Mouse (Mus musculus): Measurements from ENCODE around the gene Crb2. TPM values are rescaled to one million over a fixed set of nuclear protein-coding genes. Genes with fewer than 3 reads are reported as not detected.
A peak's percentile ranks its signal among the peaks of the same experiment; 100 is the strongest.

The Crb2 gene
- total RNA-seq, 2 experiments from 2014 or later: not detected

- ATAC-seq (replicated peaks; ENCODE audit: poor library complexity): no peak
These were observed 21.0 kb downstream of the Crb2 start for GRCm38 (mm10) chr2:37797046-37797445.

DNA sequence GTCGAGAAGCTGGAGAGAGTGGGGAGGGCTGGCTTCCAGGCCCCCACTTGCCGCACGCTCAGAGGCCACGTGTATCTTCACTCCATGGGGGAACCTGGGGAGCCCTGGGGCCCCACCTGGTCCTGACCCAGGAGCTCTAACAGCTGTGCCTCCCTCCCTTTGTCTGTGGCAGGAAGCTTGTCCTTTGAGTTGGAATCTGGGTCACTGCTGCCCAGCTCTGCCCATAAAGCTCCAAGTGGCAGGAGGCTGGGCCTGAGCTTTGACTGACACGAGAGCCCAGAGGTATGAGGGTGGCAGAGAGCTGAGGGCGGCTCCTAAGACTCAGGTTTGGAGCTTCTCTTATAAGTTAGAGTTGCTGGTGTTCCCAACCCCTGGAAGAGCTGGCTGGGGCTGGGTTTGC lies 23.1 kb downstream of the Crb2 start:
- ATAC-seq (replicated peaks; ENCODE audit: poor library complexity): no peak

- ATAC-seq (replicated peaks; ENCODE audit: poor library complexity): no peak
These were observed 25.6 kb downstream of the Crb2 start for GRCm38 (mm10) chr2:37801687-37802086.

- peak; percentile 98 for ATAC-seq (replicated peaks; ENCODE audit: poor library complexity)
These were observed 26.7 kb downstream of the Crb2 start for GRCm38 (mm10) chr2:37802610-37803212.

GRCm38 (mm10) chr2:37811682-37812081 lies 35.6 kb downstream of the Crb2 start:
- ATAC-seq (replicated peaks; ENCODE audit: poor library complexity): no peak

- no peak for ATAC-seq (replicated peaks; ENCODE audit: poor library complexity)
These were observed 36.4 kb downstream of the Crb2 start for GRCm38 (mm10) chr2:37812401-37812800.

- no peak for ATAC-seq (replicated peaks; ENCODE audit: poor library complexity)
These were observed 38.8 kb downstream of the Crb2 start for GRCm38 (mm10) chr2:37814820-37815361.

- peak; percentile 88 for ATAC-seq (replicated peaks; ENCODE audit: poor library complexity)
These were observed 39.6 kb downstream of the Crb2 start for GRCm38 (mm10) chr2:37815676-37816075.

GRCm38 (mm10) chr2:37818761-37819525 lies 42.9 kb downstream of the Crb2 start:
- no peak for ATAC-seq (replicated peaks; ENCODE audit: poor library complexity)

- no peak for ATAC-seq (replicated peaks; ENCODE audit: poor library complexity)
These were observed 43.6 kb downstream of the Crb2 start for GRCm38 (mm10) chr2:37819526-37820152.

GRCm38 (mm10) chr2:37822122-37822521 lies 46.1 kb downstream of the Crb2 start:
- ATAC-seq (replicated peaks; ENCODE audit: poor library complexity): no peak

GRCm38 (mm10) chr2:37823826-37824225 lies 47.8 kb downstream of the Crb2 start:
- ATAC-seq (replicated peaks; ENCODE audit: poor library complexity): no peak

DNA sequence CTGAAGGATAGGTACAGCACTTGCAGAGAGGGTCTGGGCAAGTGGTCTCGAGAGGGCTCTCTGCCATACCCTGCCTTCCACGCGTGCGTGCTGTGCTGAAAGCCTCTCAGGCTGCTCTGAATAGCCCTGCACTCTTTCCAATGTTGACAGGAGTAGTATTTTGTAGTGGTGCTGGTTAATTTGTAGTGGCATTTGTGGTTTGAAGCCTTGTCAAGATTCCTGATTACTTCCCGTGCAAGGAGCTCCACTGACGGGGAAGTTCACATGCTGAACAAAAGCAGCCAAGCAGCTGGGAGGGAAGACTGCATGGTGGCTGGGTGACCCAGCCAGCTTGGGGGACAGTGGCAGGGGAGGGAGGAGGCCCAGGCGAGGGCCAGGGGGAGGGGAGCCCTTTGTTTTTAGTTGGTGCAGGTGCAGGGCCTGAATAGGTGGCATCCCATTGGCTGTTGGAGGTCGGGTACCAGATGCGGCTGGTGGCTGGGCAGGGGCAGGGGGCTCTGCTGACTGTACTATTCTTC lies 53.8 kb downstream of the Crb2 start:
- no peak for ATAC-seq (replicated peaks; ENCODE audit: poor library complexity)

- ATAC-seq (replicated peaks; ENCODE audit: poor library complexity): no peak
These were observed 56.2 kb downstream of the Crb2 start for GRCm38 (mm10) chr2:37832253-37832652.

GRCm38 (mm10) chr2:37836926-37837325 lies 60.9 kb downstream of the Crb2 start:
- no peak for ATAC-seq (replicated peaks; ENCODE audit: poor library complexity)

GRCm38 (mm10) chr2:37837542-37837941 lies 61.5 kb downstream of the Crb2 start:
- no peak for ATAC-seq (replicated peaks; ENCODE audit: poor library complexity)

DNA sequence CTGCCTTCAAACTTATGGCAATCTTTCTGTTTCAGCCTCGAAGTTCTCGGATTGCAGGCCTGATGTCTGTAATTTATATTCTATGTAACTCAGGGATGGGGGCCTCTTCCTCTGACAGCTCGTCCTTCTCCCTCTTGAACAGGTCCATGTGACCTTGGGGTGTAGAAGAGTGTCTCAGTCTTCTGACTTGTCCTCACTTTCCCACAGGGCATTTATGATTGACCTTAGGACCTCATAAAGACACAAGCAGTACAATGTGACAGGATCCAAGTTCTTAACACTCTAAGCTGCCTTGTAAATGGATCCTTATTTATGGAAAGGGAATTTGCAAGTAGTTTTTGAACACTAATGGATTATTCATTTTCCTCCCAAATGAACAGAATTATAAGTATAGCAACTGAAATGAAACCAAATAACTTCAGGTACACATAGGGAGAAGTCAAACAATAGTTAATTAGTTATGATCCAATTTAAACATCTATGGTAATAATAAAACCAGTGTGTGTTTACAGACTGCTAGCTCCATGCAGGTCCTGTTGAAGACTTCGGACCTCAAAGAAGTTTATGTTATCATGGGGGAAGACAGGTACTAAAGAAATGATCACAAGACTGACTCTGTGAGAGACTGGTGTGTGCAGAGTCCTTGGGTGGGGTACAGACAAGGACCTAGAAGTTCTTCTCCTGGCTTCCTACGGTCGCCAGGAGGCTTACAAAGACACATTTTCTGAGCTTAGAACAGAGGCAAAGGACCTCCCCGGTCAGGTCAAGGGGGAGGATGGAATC lies 62.3 kb downstream of the Crb2 start:
- no peak for ATAC-seq (replicated peaks; ENCODE audit: poor library complexity)

- ATAC-seq (replicated peaks; ENCODE audit: poor library complexity): no peak
These were observed 63.9 kb downstream of the Crb2 start for GRCm38 (mm10) chr2:37839922-37840321.

- peak; percentile 79 for ATAC-seq (replicated peaks; ENCODE audit: poor library complexity)
These were observed 66.1 kb downstream of the Crb2 start for GRCm38 (mm10) chr2:37842151-37842569.

DNA sequence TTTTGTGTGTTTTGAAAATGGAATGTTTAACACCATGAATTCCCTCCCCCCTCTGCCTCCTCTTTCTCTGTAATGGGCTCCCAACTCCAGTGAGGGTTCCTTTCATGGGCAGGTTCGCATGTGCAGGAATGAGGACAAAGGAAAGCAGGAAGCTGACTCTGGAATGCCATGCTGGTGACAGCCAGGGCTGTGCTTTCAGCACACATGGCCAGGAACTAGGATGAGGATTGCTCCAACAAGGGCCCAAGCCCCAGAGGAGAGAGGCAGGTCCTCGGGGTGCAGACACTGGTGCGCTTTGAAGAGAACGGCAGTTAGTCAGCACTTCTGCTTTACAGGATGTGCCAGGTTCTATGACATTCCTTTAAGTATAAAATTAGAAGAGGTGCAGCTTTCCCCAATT lies 66.7 kb downstream of the Crb2 start:
- peak; percentile 42; the same call in 1 of the 2 replicates for ATAC-seq (replicated peaks; ENCODE audit: poor library complexity)
